Mouse (Mus musculus): ENCODE data around the gene Hspa1a.
"Not testable (repeated sequence)": the region's sequence is repeated elsewhere in the genome, so short reads cannot be mapped to it uniquely, and the experiment has no call there.

Gene Hspa1a

GRCm38 (mm10) chr17:34972069-34972749, at the start of gene Hspa1a, which contains the start of gene Hspa1l:
Gene Hspa1a, minus strand, starts transcription at chr17:34972156.
Gene Hspa1l, plus strand, starts transcription at chr17:34972703.
- DNase-seq (ENCODE audit: low spot score) = peak; percentile 91

- DNase-seq (ENCODE audit: low spot score) = peak; percentile 88
Measured at GRCm38 (mm10) chr17:35021163-35021808, 49.3 kb upstream of the Hspa1a start.

- DNase-seq (ENCODE audit: low spot score) = no peak
Measured at GRCm38 (mm10) chr17:35020551-35020950, 48.6 kb upstream of the Hspa1a start.

GRCm38 (mm10) chr17:35019894-35020293, 47.9 kb upstream of the Hspa1a start:
- DNase-seq (ENCODE audit: low spot score) = no peak

- DNase-seq (ENCODE audit: low spot score) = no peak
Measured at GRCm38 (mm10) chr17:35018171-35018570, 46.2 kb upstream of the Hspa1a start.

- DNase-seq (ENCODE audit: low spot score) = no peak
Measured at GRCm38 (mm10) chr17:35017706-35018030, 45.7 kb upstream of the Hspa1a start.

GRCm38 (mm10) chr17:35016791-35017705, 45.1 kb upstream of the Hspa1a start:
- DNase-seq (ENCODE audit: low spot score) = no peak

- DNase-seq (ENCODE audit: low spot score) = no peak
Measured at GRCm38 (mm10) chr17:35016376-35016775, 44.4 kb upstream of the Hspa1a start, which contains the start of gene Vwa7. Gene Vwa7, plus strand, starts transcription at chr17:35016579.

GRCm38 (mm10) chr17:35015296-35015695, 43.3 kb upstream of the Hspa1a start:
- DNase-seq (ENCODE audit: low spot score) = no peak

- DNase-seq (ENCODE audit: low spot score) = no peak
Measured at GRCm38 (mm10) chr17:35013221-35013620, 41.3 kb upstream of the Hspa1a start.

- no peak for DNase-seq (ENCODE audit: low spot score)
Measured at GRCm38 (mm10) chr17:35012430-35012829, 40.5 kb upstream of the Hspa1a start.

- DNase-seq (ENCODE audit: low spot score) = no peak
Measured at GRCm38 (mm10) chr17:35011440-35011839, 39.5 kb upstream of the Hspa1a start.

GRCm38 (mm10) chr17:35009586-35009985, 37.6 kb upstream of the Hspa1a start:
- no peak for DNase-seq (ENCODE audit: low spot score)

- no peak for DNase-seq (ENCODE audit: low spot score)
Measured at GRCm38 (mm10) chr17:35007387-35007991, 35.5 kb upstream of the Hspa1a start.

- DNase-seq (ENCODE audit: low spot score) = not testable (repeated sequence)
Measured at GRCm38 (mm10) chr17:35005902-35006301, 33.9 kb upstream of the Hspa1a start.

GRCm38 (mm10) chr17:35005158-35005557, 33.2 kb upstream of the Hspa1a start:
- DNase-seq (ENCODE audit: low spot score) = no peak

- no peak for DNase-seq (ENCODE audit: low spot score)
Measured at GRCm38 (mm10) chr17:35004075-35004717, 32.2 kb upstream of the Hspa1a start.

- DNase-seq (ENCODE audit: low spot score) = no peak
Measured at GRCm38 (mm10) chr17:35003022-35003838, 31.3 kb upstream of the Hspa1a start.

GRCm38 (mm10) chr17:35002153-35002865, 30.4 kb upstream of the Hspa1a start:
- DNase-seq (ENCODE audit: low spot score) = no peak

Measured in lung, postnatal 25 days (tissue).